Mouse (Mus musculus): ENCODE data around the gene Ttll3.

Gene Ttll3

DNA sequence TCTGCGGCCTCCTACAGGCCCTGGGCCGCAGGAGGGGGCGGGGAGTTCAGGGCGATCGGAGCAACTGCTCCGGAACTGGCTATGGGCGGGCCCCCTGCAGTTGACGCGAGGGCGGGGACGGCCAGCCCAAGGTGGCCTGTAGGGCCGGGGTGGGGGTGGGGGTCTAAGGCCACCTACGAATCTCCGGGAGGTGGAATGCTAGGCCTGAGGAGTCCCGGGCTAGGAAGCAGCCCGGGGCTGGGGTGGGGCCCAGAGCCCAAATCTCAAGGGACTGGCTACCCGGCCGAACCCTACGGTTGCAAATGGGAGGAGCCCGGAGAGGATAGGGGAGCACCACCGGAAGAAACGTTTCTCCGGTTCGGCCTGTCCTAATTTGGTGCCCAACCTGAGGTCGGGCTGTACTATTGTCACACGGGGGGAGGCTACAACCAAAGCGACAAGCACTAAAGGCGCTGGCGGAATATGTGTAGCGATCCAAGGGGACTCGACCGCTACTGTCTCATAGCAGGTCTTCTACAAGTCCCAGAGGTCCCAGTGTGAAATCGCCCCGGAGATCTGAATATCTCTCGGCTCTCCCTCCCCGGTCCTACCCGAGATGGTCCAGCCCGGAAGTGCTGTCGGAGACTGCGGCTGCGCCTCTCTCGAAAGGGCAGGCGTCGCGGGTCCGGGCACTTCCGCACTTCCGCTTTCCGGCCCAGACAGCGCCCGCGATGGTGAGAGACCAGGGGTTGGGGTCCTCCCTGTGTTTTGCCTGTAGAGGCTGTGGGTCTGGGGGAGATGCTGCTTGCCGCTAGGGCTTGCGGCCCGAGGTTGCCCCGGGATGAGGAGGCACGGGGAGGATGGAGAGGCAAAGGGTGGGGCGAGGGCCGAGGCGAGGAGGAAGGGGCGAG lies 11.3 kb upstream of the Ttll3 start, which contains the start of the genes Tada3 and Arpc4:
Gene Tada3 (minus strand): TSS at position 388 of the 890 bp plus-strand sequence.
Gene Arpc4 (plus strand): TSS at position 620 of the 890 bp plus-strand sequence.
- DNase-seq (ENCODE audit: low spot score in 2 of 2) = peak; percentile 86 to 87

DNA sequence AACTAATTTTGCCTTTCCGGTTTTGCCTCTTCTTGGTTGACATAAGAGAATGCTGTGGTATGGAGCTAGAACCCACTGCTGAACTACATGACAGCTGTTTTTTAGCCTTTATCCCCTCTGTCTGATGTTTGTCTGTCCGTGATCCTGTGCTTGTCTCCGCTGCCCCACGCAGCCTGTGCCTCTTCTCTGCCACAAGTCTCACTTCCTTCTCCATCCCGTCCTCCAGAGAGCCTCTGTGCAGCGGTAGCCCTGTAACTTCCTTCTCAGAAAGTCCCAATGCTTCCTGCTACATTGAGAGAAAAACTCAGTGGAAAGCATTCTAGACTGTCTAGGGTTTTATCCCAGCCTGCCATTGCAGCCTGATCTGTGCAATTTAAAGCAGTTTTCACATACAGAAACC lies 9.8 kb upstream of the Ttll3 start:
- no peak for DNase-seq (ENCODE audit: low spot score in 2 of 2)

GRCm38 (mm10) chr6:113380480-113380879 lies 8.6 kb upstream of the Ttll3 start:
- no peak for DNase-seq (ENCODE audit: low spot score in 2 of 2)

- no peak for DNase-seq (ENCODE audit: low spot score in 2 of 2)
Observed at GRCm38 (mm10) chr6:113384351-113384927, 4.6 kb upstream of the Ttll3 start.

DNA sequence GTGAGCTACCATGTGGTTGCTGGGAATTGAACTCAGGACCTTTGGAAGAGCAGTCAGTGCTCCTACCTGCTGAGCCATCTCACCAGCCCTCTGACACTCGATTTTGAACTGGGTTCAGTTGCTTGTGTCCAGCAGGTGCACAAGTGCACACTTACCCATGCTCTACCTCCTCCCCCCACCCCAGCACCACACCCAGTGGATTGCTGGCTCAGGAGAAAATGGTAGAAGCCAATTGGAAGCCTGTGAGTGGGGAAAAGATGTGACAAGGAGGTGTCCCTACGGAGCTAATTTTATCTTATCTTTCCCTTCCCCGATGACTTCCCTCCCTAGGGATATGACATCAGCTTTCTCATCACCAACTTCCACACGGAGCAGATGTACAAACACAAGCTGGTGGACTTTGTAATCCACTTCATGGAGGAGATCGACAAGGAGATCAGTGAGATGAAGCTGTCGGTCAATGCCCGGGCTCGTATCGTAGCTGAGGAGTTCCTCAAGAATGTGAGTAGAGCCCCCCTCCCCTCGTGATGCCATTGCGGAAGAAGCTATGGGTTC lies 3.8 kb upstream of the Ttll3 start:
- no peak for DNase-seq (ENCODE audit: low spot score in 2 of 2)

- no peak for DNase-seq (ENCODE audit: low spot score in 2 of 2)
Observed at GRCm38 (mm10) chr6:113386025-113386424, 3.0 kb upstream of the Ttll3 start.

DNA sequence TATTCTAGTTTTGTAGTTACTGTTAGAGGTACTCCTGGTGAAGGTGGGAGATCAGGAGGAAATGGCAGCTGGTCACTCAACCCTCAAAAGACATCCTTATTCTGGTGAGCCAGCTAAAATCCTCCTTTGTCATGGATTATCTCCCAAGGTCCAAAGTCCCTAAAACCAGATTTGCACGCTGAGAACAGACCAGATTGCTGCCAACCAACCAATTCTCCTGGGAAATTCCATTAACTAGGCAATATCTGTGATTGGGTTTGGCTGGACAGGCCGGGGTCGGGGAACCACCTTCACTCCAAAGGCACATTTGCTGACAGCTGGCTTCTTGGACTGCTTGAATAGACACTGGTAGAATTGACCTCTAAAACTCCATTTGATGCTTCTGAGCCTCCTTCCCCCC lies 1.7 kb downstream of the Ttll3 start:
- no peak for DNase-seq (ENCODE audit: low spot score in 2 of 2)

DNA sequence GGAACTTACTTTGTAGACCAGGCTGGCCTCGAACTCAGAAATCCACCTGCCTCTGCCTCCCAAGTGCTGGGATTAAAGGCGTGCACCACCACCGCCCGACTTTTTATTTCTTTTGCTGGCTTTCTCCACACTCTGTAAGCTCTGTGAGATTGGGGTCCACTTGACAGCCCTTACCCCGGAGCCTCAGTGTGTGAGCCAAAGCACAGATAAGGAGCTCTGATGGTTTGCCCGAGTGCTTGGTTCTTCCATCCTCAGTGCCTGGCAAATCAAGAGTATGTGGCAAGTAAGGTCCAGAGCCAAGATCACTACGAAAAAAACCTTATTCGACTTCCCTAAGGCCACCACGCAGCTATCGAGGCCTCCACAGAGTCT lies 2.9 kb downstream of the Ttll3 start:
- DNase-seq (ENCODE audit: low spot score in 2 of 2) = no peak

- no peak for DNase-seq (ENCODE audit: low spot score in 2 of 2)
Observed at GRCm38 (mm10) chr6:113392387-113393071, 3.5 kb downstream of the Ttll3 start.

DNA sequence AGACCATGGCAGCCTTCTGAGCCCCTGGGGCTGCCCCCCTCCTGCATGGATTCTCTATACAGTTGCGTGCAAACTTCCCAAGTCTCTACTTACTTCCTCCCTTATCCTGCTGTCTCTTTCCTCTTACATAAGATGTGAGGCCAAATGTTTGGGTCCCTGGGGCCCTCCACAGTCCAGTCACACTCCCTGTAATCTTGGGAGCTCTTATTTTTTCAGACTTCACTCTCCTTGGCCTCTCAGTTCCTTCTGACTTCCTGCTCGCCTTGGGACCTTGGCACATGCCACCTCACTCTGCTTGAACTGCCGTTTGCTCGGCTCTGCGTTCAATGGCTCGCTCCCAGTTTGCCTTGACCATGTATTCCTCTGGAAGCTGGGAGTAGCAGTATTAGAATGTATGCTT lies 4.9 kb downstream of the Ttll3 start:
- no peak for DNase-seq (ENCODE audit: low spot score in 2 of 2)

GRCm38 (mm10) chr6:113394811-113395210 lies 5.8 kb downstream of the Ttll3 start:
- no peak for DNase-seq (ENCODE audit: low spot score in 2 of 2)

DNA sequence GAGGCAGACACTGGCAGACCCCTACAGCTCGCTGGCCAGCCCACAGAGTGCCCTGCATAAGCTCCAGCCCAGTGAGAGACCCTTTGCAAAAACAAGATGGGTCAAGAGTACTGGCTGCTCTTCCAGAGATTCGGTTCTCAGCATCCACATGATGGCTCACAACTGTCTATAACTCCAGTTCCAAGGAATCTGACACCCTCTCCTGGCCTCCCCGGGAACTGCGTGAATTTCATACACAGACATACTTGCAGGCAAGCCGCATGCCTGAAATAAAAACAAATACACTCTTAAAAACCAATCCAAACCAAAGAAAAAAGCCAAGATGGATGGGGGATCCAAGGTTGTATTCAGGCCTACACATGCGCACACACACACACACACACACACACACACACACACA lies 6.4 kb downstream of the Ttll3 start:
- no peak for DNase-seq (ENCODE audit: low spot score in 2 of 2)

- DNase-seq (ENCODE audit: low spot score in 2 of 2) = no peak
Observed at GRCm38 (mm10) chr6:113396270-113397030, 7.4 kb downstream of the Ttll3 start.

DNA sequence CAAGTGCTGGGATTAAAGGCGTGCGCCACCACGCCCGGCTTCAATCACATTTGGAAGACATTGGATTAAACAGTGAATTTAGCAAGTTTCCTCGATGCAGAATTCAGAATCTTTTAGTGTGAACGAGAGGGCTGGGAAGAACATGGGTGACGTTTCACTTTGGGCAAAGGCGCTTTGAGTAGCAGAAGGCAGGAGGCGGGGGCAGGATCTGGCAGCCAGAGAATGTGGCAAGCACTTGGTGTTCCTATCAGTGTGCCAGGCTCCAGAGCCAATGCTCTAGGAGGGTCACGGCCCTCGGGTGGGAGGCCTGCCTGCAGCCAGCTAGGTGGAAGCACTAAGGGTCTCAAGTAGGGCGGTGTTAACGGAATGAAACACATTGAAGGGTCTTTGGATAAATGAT lies 13.0 kb downstream of the Ttll3 start:
- no peak for DNase-seq (ENCODE audit: low spot score in 2 of 2)

- DNase-seq (ENCODE audit: low spot score in 2 of 2) = no peak
Observed at GRCm38 (mm10) chr6:113404649-113405448, 15.8 kb downstream of the Ttll3 start.

GRCm38 (mm10) chr6:113405483-113405882 lies 16.4 kb downstream of the Ttll3 start:
- no peak for DNase-seq (ENCODE audit: low spot score in 2 of 2)

DNA sequence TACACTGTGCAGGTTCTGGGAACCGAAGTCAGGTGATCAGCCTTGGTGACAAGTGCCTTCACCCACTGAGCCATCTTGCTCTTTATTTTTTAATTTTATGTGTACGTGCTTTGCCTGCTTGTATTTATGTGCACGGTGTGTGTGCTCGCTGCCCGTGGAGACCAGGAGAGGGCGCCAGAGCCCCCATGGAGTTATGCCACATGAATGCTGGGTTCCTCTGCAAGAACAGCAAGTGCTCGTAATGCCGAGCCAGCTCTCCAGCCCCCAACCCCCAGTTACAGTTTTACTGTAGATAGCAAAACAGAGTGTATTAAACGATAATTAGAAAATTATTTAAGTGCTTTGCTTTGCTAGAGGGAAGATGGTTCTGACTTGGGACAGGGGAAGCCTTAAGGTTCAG lies 17.6 kb downstream of the Ttll3 start:
- DNase-seq (ENCODE audit: low spot score in 2 of 2) = no peak

- DNase-seq (ENCODE audit: low spot score in 2 of 2) = no peak
Observed at GRCm38 (mm10) chr6:113410001-113410400, 20.9 kb downstream of the Ttll3 start.

DNA sequence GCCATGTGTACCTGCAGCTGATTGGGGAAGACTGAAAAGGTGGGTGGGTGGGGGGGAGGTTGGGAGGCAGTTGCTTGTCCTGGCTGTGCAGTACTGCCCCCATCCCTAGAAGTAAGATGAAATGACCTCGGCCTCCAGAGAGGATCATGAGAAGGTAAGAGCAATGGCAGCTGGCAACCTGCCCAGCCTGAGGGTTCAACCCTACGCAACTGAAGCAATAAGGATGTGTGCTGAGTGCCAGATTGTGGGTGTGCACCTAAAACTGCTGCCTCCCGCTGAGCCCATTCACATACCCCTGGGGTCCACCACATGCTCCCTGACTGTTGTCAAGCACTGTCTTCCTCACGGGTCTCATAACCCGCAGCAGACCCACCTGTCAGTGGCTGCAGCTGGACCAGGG lies 27.4 kb downstream of the Ttll3 start:
- no peak for DNase-seq (ENCODE audit: low spot score in 2 of 2)

DNA sequence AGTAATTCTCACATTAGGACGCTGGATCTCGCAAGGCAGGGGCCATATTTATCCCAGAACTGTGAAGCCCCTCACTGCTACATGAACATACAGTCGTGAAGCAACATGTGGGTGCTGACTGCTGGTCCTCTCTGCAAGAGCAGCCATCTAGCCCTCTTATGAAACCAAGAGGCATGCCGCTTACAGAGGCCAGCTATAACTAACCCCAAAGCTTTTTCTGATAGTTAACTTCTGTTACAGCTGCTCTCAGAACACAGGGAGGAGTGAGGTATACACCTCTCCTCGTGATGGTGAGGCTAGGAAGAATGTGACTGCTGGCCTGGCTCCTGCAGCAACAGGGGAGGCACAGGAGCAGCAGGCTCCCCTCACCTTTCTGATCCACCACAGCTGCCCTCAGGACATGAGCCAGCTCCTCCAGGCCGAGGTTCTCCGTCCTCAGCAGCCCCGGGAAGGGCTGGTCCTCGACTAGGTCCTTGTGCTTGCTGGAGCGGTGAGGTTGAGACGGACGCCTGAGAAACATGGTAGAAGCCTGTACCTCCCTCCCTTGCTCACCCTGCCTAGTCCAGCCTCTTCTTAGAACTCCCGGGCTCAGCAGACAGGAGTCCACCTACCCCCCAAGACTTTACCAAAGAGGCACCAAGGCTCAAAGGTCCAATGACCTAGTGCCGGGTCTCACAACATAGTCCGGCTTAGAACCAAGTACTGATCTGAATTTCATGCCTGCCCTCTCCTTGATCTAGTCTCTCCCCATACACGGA lies 29.6 kb downstream of the Ttll3 start:
- DNase-seq (ENCODE audit: low spot score in 2 of 2) = peak in 1 of 2 experiments; percentile 24
